Mouse (Mus musculus): ENCODE results near the gene Gna15. TPM values are rescaled to one million over a fixed set of nuclear protein-coding genes. Genes with fewer than 3 reads are reported as not detected.
A peak's percentile ranks its signal among the peaks of the same experiment; 100 is the strongest.

The Gna15 gene
- polyA plus RNA-seq, 1 experiment from 2014 or later = 3.6 TPM

DNA sequence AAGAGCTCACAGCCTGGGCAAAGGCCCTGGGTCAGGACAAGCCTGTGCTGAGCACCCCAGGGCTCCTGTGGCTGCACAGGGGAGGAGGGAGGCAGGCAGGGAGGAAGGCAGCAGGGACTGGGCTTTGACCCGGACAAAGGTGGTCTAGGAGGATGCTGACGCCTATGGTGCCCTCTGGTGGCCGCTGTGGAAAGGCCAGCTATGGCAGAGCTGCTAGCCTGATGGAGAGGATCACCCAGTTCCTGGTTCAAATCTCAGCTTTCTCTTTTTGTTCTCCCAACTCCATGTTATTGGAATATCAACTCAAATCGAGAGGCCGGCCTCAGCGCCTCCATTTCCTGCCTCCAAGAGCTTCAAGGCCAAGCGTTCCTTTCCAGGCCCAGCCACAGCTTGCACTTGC, 26.2 kb upstream of the Gna15 start:
- Histone ChIP-seq H3K9me3 (ENCODE audit: control insufficient read depth, low read depth, low read length) (no peaks in the 10 kb centered on the region), H3K27me3 (ENCODE audit: control insufficient read depth, insufficient read depth, low read length) (no peaks in the 10 kb centered on the region), H3K9ac (replicated peaks; ENCODE audit: low read depth, low read length) (no peak overlapping the region), H3K27ac (ENCODE audit: low read length) (no peak overlapping the region), H3K36me3 (ENCODE audit: control insufficient read depth, insufficient read depth, low read length) (no peaks in the 10 kb centered on the region), H3K4me1 (ENCODE audit: control insufficient read depth, insufficient read depth, low read length) (peaks cover 2% of the 10 kb centered on the region; the same call in 1 of the 2 replicates), H3K4me3 (ENCODE audit: low read depth, low read length) (no peak overlapping the region), H3K4me2 (replicated peaks; ENCODE audit: low read depth, low read length) (no peak overlapping the region)
- ATAC-seq (ENCODE audit: insufficient number of reproducible peaks, insufficient read depth, low FRiP score, low read depth) = no peak
- WGBS = 13% methylated on average over 7 of the region's 7 CpGs

- H3K27ac ChIP-seq (ENCODE audit: low read length) = no peak overlapping the region
These were observed 24.9 kb upstream of the Gna15 start for GRCm38 (mm10) chr10:81548944-81549343.

DNA sequence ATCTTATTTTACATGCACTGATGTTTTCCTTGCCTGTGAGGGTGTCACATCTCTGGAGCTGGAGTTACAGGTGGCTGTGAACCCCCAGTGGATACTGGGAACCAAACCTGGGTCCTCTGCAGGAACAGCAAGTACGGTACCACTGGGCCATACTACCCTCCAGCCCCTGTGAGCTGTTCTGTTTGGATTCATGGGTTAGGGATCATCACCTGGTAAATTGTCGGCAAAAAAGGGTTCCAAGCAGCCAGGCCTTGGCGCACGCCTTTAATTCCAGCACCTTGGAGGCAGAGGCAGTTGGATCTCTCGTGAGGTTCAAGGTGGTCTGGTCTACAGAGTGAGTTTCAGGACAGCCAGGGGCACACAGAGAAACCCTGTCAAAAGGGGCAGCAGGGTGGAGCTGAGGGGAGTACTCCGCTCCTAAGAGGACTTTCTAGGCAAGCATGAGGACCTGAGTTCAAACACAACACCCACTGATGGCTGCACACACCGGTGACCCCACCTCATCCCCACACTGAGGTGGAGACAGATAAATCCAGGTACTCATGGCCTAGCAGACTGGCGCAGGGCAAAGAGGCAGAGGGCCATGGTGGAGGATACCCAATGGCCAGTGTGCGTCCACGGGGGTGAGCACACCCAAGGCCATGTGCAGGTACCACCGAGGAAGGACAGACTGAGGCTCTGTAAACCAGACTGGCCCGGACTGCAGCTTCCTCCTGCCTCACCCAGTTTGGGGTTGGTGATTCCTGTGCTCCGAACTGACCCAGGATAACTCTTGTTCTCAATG, 23.0 kb upstream of the Gna15 start:
- Histone ChIP-seq H3K4me1 (ENCODE audit: control insufficient read depth, insufficient read depth, low read length) (peaks cover 25% of the 10 kb centered on the region), H3K36me3 (ENCODE audit: control insufficient read depth, insufficient read depth, low read length) (no peaks in the 10 kb centered on the region; the same call in 1 of the 2 replicates), H3K9me3 (ENCODE audit: control insufficient read depth, low read depth, low read length) (no peaks in the 10 kb centered on the region), H3K27me3 (ENCODE audit: control insufficient read depth, insufficient read depth, low read length) (no peaks in the 10 kb centered on the region), H3K9ac (replicated peaks; ENCODE audit: low read depth, low read length) (no peak overlapping the region), H3K27ac (ENCODE audit: low read length) (peak overlapping the region; percentile 69; the same call in 1 of the 2 replicates), H3K4me2 (replicated peaks; ENCODE audit: low read depth, low read length) (no peak overlapping the region), H3K4me3 (ENCODE audit: low read depth, low read length) (no peak overlapping the region)
- WGBS = 87% methylated on average over 13 of the region's 13 CpGs
- no peak for ATAC-seq (ENCODE audit: insufficient number of reproducible peaks, insufficient read depth, low FRiP score, low read depth)

More at GRCm38 (mm10) chr10:81548944-81549343, 24.9 kb upstream of the Gna15 start:
- Histone ChIP-seq H3K4me2 (replicated peaks; ENCODE audit: low read depth, low read length) (no peak overlapping the region), H3K4me1 (ENCODE audit: control insufficient read depth, insufficient read depth, low read length) (peaks cover 6% of the 10 kb centered on the region; the same call in 1 of the 2 replicates), H3K4me3 (ENCODE audit: low read depth, low read length) (no peak overlapping the region), H3K36me3 (ENCODE audit: control insufficient read depth, insufficient read depth, low read length) (no peaks in the 10 kb centered on the region), H3K9ac (replicated peaks; ENCODE audit: low read depth, low read length) (no peak overlapping the region), H3K9me3 (ENCODE audit: control insufficient read depth, low read depth, low read length) (no peaks in the 10 kb centered on the region), H3K27me3 (ENCODE audit: control insufficient read depth, insufficient read depth, low read length) (no peaks in the 10 kb centered on the region)
- 71% methylated on average over 5 of the region's 5 CpGs for WGBS
- no peak for ATAC-seq (ENCODE audit: insufficient number of reproducible peaks, insufficient read depth, low FRiP score, low read depth)

DNA sequence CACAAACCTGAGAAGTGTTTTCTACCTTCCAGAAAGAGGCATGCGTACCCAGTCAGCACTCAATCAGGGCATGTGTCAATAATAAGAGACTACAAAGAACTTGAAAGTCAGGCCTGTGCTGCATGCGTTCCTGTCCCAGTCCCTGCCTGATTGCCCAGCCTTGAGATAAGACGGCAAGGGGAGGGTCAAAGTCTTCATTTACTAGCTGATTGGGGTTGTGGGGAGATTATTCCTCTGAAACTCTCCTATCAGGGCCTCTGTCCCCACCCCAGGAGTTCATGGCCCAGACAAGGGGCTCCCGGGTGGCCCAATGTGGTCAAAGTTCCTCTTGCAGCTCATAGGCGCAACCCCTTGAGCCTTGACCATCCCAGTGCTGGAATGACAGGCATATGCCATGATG, 22.3 kb upstream of the Gna15 start:
- ATAC-seq (ENCODE audit: insufficient number of reproducible peaks, insufficient read depth, low FRiP score, low read depth) = peak; percentile 28

DNA sequence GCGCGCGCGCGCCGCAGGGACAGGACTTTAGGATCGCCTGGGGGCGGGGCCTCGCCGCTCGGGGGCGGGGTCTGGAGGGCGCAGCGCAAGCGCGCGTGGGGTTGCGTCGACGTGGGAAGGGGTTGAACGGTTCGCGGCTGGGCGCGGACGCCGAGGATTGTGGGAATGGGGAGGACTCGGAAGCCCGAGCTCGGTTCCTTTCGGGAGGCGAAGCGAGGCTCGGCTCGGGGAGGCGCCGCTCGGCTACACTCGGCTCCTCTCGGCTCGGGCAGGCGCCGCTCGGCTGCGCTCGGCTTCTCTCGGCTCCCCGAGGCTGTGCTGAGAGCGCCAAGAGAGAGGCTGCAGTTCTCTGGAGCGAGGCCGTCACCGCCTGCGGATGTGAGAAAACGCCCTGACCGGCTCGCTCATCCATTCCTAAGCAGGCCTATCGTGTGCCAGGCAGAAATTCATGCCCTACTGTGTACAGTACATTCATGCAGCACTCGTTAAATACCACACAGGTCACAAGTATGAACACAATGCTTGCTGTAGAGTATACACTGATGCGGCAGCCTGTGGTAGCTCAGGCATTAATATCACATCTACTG, 21.2 kb upstream of the Gna15 start, which contains the start of gene Gna11:
Gna11 (minus strand) TSS at position 30 of the 587 bp plus-strand sequence.
- peak; percentile 94 for ATAC-seq (ENCODE audit: insufficient number of reproducible peaks, insufficient read depth, low FRiP score, low read depth)
- Histone ChIP-seq H3K36me3 (ENCODE audit: control insufficient read depth, insufficient read depth, low read length) (no peaks in the 10 kb centered on the region; the same call in 1 of the 2 replicates), H3K4me2 (replicated peaks; ENCODE audit: low read depth, low read length) (peak within 1 kb of the TSS; percentile 95), H3K27me3 (ENCODE audit: control insufficient read depth, insufficient read depth, low read length) (no peaks in the 10 kb centered on the region), H3K4me3 (ENCODE audit: low read depth, low read length) (peak within 1 kb of the TSS; percentile 97), H3K4me1 (ENCODE audit: control insufficient read depth, insufficient read depth, low read length) (peaks cover 25% of the 10 kb centered on the region), H3K27ac (ENCODE audit: low read length) (peak within 1 kb of the TSS; percentile 84), H3K9ac (replicated peaks; ENCODE audit: low read depth, low read length) (peak within 1 kb of the TSS; percentile 92), H3K9me3 (ENCODE audit: control insufficient read depth, low read depth, low read length) (no peaks in the 10 kb centered on the region)
- WGBS = under 1% methylated on average over 59 of the region's 59 CpGs

More for the DNA sequence above, 22.3 kb upstream of the Gna15 start:
- Histone ChIP-seq H3K4me3 (ENCODE audit: low read depth, low read length) (no peak overlapping the region), H3K4me1 (ENCODE audit: control insufficient read depth, insufficient read depth, low read length) (peaks cover 24% of the 10 kb centered on the region), H3K9ac (replicated peaks; ENCODE audit: low read depth, low read length) (no peak overlapping the region), H3K9me3 (ENCODE audit: control insufficient read depth, low read depth, low read length) (no peaks in the 10 kb centered on the region), H3K4me2 (replicated peaks; ENCODE audit: low read depth, low read length) (no peak overlapping the region), H3K27me3 (ENCODE audit: control insufficient read depth, insufficient read depth, low read length) (no peaks in the 10 kb centered on the region), H3K36me3 (ENCODE audit: control insufficient read depth, insufficient read depth, low read length) (no peaks in the 10 kb centered on the region; the same call in 1 of the 2 replicates), H3K27ac (ENCODE audit: low read length) (peak overlapping the region; percentile 69; the same call in 1 of the 2 replicates)
- WGBS = 73% methylated on average over 5 of the region's 5 CpGs

- Histone ChIP-seq H3K27ac (ENCODE audit: low read length) (peak overlapping the region; percentile 66), H3K4me1 (ENCODE audit: control insufficient read depth, insufficient read depth, low read length) (peaks cover 25% of the 10 kb centered on the region), H3K4me2 (replicated peaks; ENCODE audit: low read depth, low read length) (peak overlapping the region; percentile 95), H3K36me3 (ENCODE audit: control insufficient read depth, insufficient read depth, low read length) (peaks cover 6% of the 10 kb centered on the region), H3K27me3 (ENCODE audit: control insufficient read depth, insufficient read depth, low read length) (no peaks in the 10 kb centered on the region), H3K4me3 (ENCODE audit: low read depth, low read length) (peak overlapping the region; percentile 97), H3K9ac (replicated peaks; ENCODE audit: low read depth, low read length) (peak overlapping the region; percentile 92), H3K9me3 (ENCODE audit: control insufficient read depth, low read depth, low read length) (no peaks in the 10 kb centered on the region)
- peak; percentile 12 for ATAC-seq (ENCODE audit: insufficient number of reproducible peaks, insufficient read depth, low FRiP score, low read depth)
- WGBS = under 1% methylated on average over 92 of the region's 93 CpGs
These were observed 20.5 kb upstream of the Gna15 start for GRCm38 (mm10) chr10:81544296-81545160.

- peak overlapping the region; percentile 95 for H3K4me2 ChIP-seq (replicated peaks; ENCODE audit: low read depth, low read length)
- ATAC-seq (ENCODE audit: insufficient number of reproducible peaks, insufficient read depth, low FRiP score, low read depth) = no peak
- H3K27ac ChIP-seq (ENCODE audit: low read length) = no peak overlapping the region
- peak overlapping the region; percentile 97 for H3K4me3 ChIP-seq (ENCODE audit: low read depth, low read length)
- H3K9me3 ChIP-seq (ENCODE audit: control insufficient read depth, low read depth, low read length) = no peaks in the 10 kb centered on the region
- H3K36me3 ChIP-seq (ENCODE audit: control insufficient read depth, insufficient read depth, low read length) = peaks cover 14% of the 10 kb centered on the region
- peaks cover 25% of the 10 kb centered on the region for H3K4me1 ChIP-seq (ENCODE audit: control insufficient read depth, insufficient read depth, low read length)
- 74% methylated on average over 1 of the region's 1 CpGs for WGBS
- peak overlapping the region; percentile 92 for H3K9ac ChIP-seq (replicated peaks; ENCODE audit: low read depth, low read length)
- no peaks in the 10 kb centered on the region for H3K27me3 ChIP-seq (ENCODE audit: control insufficient read depth, insufficient read depth, low read length)
These were observed 19.6 kb upstream of the Gna15 start for GRCm38 (mm10) chr10:81543633-81544032.
